Mouse (Mus musculus): Measurements from ENCODE around the gene Banp. TPM values are rescaled to one million over a fixed set of nuclear protein-coding genes. Genes with fewer than 3 reads are reported as not detected.

Banp gene
- polyA plus RNA-seq, 1 experiment from 2014 or later, result 53.4 TPM

DNA sequence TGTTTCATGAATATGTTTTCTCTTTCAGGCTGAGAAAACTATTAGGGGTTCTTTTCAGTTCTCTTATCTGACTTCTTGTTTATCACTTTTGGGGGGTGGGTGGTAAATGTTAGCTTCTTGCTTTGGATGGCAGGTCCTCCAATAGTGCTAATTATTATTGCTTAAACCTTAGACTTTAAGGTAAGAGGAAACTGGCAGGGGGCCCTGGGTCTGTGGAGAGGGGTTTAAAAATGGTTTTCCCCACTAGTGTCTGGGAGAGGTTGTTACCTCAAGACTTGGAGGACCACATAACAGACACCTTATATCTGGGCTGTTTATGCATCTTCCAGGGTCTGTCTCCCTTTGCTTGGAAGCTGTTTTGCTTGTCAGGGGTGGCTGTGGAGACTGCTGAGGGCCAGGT is 2.6 kb downstream of the Banp start:
- H3K27ac ChIP-seq (ENCODE audit: low read depth, low read length), result no peak overlapping the region
- peak overlapping the region; percentile 94 for H3K4me2 ChIP-seq
- H3K9ac ChIP-seq (ENCODE audit: low read length), result peak overlapping the region; percentile 41; the same call in 1 of the 2 replicates
- ATAC-seq (ENCODE audit: low FRiP score) (no peak), DNase-seq (ENCODE audit: low spot score, missing footprints) (peak; percentile 60)
- no peaks in the 10 kb centered on the region for H3K27me3 ChIP-seq (ENCODE audit: control insufficient read depth, insufficient read depth, low read length)
- H3K36me3 ChIP-seq (ENCODE audit: control insufficient read depth, insufficient read depth, low read length), result no peaks in the 10 kb centered on the region; the same call in none of the 2 replicates
- H3K4me1 ChIP-seq (ENCODE audit: control insufficient read depth, insufficient read depth, low read length), result peaks cover 23% of the 10 kb centered on the region
- no peak overlapping the region for H3K4me3 ChIP-seq (ENCODE audit: low read depth, low read length)
- no peaks in the 10 kb centered on the region for H3K9me3 ChIP-seq (ENCODE audit: control insufficient read depth, low read length)

DNA sequence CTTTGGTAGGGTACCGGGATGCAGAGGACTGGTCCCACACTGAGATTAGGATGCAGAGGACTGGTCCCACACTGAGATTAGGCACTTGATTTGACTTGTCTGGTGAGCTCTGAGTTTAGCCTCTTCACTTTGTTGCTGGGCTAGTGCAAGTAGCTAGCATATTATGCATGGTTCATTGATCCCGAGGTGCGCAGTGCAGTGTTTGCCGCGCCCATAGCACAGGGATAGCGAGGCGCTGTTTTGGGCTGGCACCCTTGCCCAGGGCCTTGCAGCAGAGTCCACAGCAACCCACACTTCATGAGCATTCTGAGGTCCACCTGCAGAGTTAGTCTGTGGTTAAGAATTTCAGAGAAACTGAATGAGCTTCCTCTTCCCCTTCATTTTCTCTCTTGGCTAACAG is 3.2 kb downstream of the Banp start:
- no peak overlapping the region; the same call in 1 of the 2 replicates for H3K4me2 ChIP-seq
- no peak for ATAC-seq (ENCODE audit: low FRiP score)
- no peaks in the 10 kb centered on the region for H3K9me3 ChIP-seq (ENCODE audit: control insufficient read depth, low read length)
- peaks cover 19% of the 10 kb centered on the region for H3K4me1 ChIP-seq (ENCODE audit: control insufficient read depth, insufficient read depth, low read length)
- no peak overlapping the region for H3K4me3 ChIP-seq (ENCODE audit: low read depth, low read length)
- WGBS, result 81% methylated on average over 7 of the region's 7 CpGs
- H3K27ac ChIP-seq (ENCODE audit: low read depth, low read length), result no peak overlapping the region
- H3K36me3 ChIP-seq (ENCODE audit: control insufficient read depth, insufficient read depth, low read length), result no peaks in the 10 kb centered on the region; the same call in none of the 2 replicates
- H3K9ac ChIP-seq (ENCODE audit: low read length), result 0 out of 2 replicates have a peak overlapping the region, but pooled peaks have one; percentile 41
- H3K27me3 ChIP-seq (ENCODE audit: control insufficient read depth, insufficient read depth, low read length), result no peaks in the 10 kb centered on the region
- peak; percentile 44 for DNase-seq (ENCODE audit: low spot score, missing footprints)

DNA sequence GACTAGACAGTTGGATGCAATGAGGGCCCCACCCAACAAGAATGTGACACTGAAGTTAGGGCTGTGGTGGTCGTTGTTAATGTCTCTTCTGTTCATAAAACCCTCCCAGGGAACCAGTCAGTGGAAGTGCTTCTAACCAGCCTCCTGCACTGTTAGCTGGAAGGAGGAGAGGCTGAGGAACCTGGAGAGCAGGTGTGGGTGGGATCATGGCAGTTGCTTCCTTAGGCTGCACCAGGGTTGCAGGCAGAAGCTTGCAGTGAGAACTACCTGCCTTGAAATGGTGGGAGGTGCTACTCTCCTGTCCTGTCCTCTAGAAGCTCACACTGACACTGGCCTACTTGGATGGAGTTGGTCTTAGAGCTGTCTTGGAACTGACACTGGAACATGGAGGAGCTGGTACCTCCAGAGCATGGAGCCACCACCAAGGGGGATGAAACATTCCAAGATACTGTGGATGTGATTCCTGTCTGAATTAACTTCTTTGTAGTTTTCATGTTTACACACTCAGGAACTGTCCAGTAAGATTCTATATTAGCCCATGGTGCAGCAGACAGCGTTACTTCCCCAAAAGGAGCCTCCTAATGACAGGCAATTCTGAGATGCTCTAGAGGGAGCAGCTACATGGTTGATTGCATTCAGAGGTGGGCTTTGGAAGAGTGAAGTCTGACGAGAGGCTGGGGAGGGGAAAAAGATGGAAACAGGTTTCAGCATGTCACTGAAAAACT is 4.4 kb downstream of the Banp start:
- no peaks in the 10 kb centered on the region for H3K27me3 ChIP-seq (ENCODE audit: control insufficient read depth, insufficient read depth, low read length)
- DNase-seq (ENCODE audit: low spot score, missing footprints) (no peak), ATAC-seq (ENCODE audit: low FRiP score) (no peak)
- H3K9ac ChIP-seq (ENCODE audit: low read length), result no peak overlapping the region
- no peaks in the 10 kb centered on the region for H3K9me3 ChIP-seq (ENCODE audit: control insufficient read depth, low read length)
- peaks cover 12% of the 10 kb centered on the region for H3K4me1 ChIP-seq (ENCODE audit: control insufficient read depth, insufficient read depth, low read length)
- H3K4me2 ChIP-seq, result no peak overlapping the region
- H3K36me3 ChIP-seq (ENCODE audit: control insufficient read depth, insufficient read depth, low read length), result no peaks in the 10 kb centered on the region; the same call in none of the 2 replicates
- WGBS, result 74% methylated on average over 3 of the region's 3 CpGs
- no peak overlapping the region for H3K4me3 ChIP-seq (ENCODE audit: low read depth, low read length)
- H3K27ac ChIP-seq (ENCODE audit: low read depth, low read length), result no peak overlapping the region

DNA sequence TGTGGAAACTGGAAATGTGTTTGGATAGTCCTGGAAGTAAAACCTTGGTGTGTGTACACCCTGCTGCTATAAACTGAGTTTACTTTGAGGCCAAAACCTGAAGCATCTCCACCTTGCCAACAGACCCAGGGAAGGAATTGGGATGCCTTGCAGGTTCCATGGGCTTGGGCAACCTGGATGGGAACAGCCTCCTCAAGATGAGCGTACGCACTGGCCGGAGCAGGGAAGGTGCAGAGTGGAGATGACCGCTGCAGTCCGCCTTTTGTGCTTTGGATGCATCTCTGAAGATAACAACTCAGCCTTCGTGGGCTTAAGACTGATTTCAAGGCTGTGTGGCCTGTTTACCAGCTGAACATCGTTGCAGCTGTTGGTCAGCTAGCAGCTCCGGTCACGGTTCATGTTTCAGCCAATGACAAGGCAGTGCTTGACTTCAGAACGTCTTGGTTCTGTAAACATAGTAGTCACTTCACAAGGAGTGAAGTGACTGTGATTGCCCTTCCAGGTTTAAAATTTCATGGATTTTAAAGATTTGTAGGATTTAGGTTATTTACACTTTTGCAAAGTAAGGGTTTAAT is 5.5 kb downstream of the Banp start:
- Histone ChIP-seq H3K36me3 (ENCODE audit: control insufficient read depth, insufficient read depth, low read length) (no peaks in the 10 kb centered on the region; the same call in none of the 2 replicates), H3K27me3 (ENCODE audit: control insufficient read depth, insufficient read depth, low read length) (no peaks in the 10 kb centered on the region), H3K27ac (ENCODE audit: low read depth, low read length) (no peak overlapping the region), H3K4me2 (no peak overlapping the region), H3K9me3 (ENCODE audit: control insufficient read depth, low read length) (no peaks in the 10 kb centered on the region), H3K4me1 (ENCODE audit: control insufficient read depth, insufficient read depth, low read length) (peaks cover 12% of the 10 kb centered on the region), H3K9ac (ENCODE audit: low read length) (no peak overlapping the region), H3K4me3 (ENCODE audit: low read depth, low read length) (no peak overlapping the region)
- ATAC-seq (ENCODE audit: low FRiP score) (no peak), DNase-seq (ENCODE audit: low spot score, missing footprints) (no peak)
- 91% methylated on average over 10 of the region's 10 CpGs for WGBS

DNA sequence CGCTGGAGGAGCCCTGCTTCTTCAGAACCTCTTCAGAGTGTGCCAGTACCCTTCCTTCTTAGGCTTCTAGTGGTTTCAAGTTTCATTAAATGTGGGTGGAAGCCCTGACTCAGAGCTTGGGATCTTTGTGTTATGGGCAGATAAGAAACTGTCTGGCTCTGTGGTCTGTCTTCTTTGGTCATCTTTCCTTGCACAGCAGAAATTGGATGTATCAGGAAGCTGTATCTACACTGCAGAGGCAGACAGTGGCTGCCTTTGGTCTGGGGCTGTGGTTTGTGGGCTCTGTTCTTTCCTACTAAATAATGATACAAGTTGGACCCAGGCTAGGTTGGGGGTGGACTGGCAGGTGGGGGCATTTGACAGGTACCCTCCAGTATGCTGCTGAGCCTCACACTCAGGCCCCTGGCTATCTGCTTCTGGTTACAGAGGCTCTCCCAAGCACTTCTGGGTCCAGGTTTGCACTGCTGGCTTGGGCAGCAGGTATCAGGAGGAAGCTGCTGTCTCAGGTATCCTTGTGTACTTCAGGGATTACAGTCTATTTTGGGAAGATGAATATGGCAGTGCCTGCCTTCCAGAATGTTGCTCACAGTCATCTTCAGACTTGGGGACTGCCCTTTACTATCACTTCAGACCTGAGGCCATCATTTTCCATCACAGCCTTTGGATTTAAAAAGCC is 6.4 kb downstream of the Banp start:
- no peak overlapping the region for H3K4me3 ChIP-seq (ENCODE audit: low read depth, low read length)
- WGBS, result 96% methylated on average over 1 of the region's 1 CpGs
- H3K27me3 ChIP-seq (ENCODE audit: control insufficient read depth, insufficient read depth, low read length), result no peaks in the 10 kb centered on the region
- peaks cover 12% of the 10 kb centered on the region for H3K4me1 ChIP-seq (ENCODE audit: control insufficient read depth, insufficient read depth, low read length)
- H3K9ac ChIP-seq (ENCODE audit: low read length), result no peak overlapping the region
- ATAC-seq (ENCODE audit: low FRiP score), result no peak
- H3K36me3 ChIP-seq (ENCODE audit: control insufficient read depth, insufficient read depth, low read length), result no peaks in the 10 kb centered on the region; the same call in none of the 2 replicates
- no peaks in the 10 kb centered on the region for H3K9me3 ChIP-seq (ENCODE audit: control insufficient read depth, low read length)
- peak; percentile 57 for DNase-seq (ENCODE audit: low spot score, missing footprints)
- H3K27ac ChIP-seq (ENCODE audit: low read depth, low read length), result no peak overlapping the region
- no peak overlapping the region for H3K4me2 ChIP-seq

DNA sequence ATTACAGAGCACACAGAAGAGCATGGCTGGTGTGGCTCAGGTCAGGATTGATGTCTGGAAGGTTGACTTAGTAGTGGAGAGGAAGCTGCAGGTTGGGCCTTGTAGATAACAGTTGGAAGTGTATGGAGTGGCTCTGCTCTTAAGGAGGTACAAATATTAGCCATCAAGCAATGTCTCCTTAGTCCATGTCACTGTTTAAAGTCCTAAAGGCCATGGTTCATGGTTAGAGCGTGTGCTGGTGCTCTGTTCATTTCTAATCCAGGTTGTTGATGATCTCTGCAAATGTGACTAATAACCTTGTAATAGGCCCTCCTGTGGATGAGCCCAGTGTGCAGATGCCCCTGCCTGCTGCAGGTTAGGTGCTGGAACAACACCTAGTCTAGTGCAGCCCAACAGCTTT is 8.8 kb downstream of the Banp start:
- no peak overlapping the region; the same call in 1 of the 2 replicates for H3K9ac ChIP-seq (ENCODE audit: low read length)
- H3K27ac ChIP-seq (ENCODE audit: low read depth, low read length), result no peak overlapping the region
- no peaks in the 10 kb centered on the region for H3K27me3 ChIP-seq (ENCODE audit: control insufficient read depth, insufficient read depth, low read length)
- no peak overlapping the region for H3K4me2 ChIP-seq
- WGBS, result 96% methylated on average over 1 of the region's 1 CpGs
- no peaks in the 10 kb centered on the region for H3K9me3 ChIP-seq (ENCODE audit: control insufficient read depth, low read length)
- no peaks in the 10 kb centered on the region for H3K4me1 ChIP-seq (ENCODE audit: control insufficient read depth, insufficient read depth, low read length)
- H3K36me3 ChIP-seq (ENCODE audit: control insufficient read depth, insufficient read depth, low read length), result no peaks in the 10 kb centered on the region; the same call in none of the 2 replicates
- DNase-seq (ENCODE audit: low spot score, missing footprints), result no peak
- no peak overlapping the region for H3K4me3 ChIP-seq (ENCODE audit: low read depth, low read length)
- ATAC-seq (ENCODE audit: low FRiP score), result no peak

DNA sequence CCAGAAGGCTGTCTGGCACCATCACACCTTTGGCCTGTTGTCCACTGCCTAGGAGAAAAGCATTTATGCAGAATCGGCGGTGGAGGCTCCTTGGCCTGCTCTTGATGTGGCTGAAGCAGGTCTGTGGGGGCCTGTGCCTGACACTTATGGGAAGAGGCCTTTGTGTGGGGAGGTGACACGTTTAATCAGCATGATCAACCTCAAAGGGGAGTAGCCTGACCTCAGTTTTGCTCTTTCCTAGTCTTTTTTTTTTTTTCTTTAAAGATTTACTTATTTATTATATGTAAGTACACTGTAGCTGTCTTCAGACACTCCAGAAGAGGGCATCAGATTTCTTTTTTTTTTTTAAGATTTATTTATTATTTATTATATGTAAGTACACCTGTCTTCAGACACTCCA is 13.3 kb downstream of the Banp start:
- Histone ChIP-seq H3K9ac (ENCODE audit: low read length) (no peak overlapping the region), H3K4me2 (no peak overlapping the region), H3K4me1 (ENCODE audit: control insufficient read depth, insufficient read depth, low read length) (peaks cover 15% of the 10 kb centered on the region), H3K27ac (ENCODE audit: low read depth, low read length) (no peak overlapping the region), H3K4me3 (ENCODE audit: low read depth, low read length) (no peak overlapping the region), H3K9me3 (ENCODE audit: control insufficient read depth, low read length) (no peaks in the 10 kb centered on the region), H3K27me3 (ENCODE audit: control insufficient read depth, insufficient read depth, low read length) (no peaks in the 10 kb centered on the region), H3K36me3 (ENCODE audit: control insufficient read depth, insufficient read depth, low read length) (no peaks in the 10 kb centered on the region)
- no peak for ATAC-seq (ENCODE audit: low FRiP score)
- no peak for DNase-seq (ENCODE audit: low spot score, missing footprints)
- WGBS, result 85% methylated on average over 3 of the region's 3 CpGs

DNA sequence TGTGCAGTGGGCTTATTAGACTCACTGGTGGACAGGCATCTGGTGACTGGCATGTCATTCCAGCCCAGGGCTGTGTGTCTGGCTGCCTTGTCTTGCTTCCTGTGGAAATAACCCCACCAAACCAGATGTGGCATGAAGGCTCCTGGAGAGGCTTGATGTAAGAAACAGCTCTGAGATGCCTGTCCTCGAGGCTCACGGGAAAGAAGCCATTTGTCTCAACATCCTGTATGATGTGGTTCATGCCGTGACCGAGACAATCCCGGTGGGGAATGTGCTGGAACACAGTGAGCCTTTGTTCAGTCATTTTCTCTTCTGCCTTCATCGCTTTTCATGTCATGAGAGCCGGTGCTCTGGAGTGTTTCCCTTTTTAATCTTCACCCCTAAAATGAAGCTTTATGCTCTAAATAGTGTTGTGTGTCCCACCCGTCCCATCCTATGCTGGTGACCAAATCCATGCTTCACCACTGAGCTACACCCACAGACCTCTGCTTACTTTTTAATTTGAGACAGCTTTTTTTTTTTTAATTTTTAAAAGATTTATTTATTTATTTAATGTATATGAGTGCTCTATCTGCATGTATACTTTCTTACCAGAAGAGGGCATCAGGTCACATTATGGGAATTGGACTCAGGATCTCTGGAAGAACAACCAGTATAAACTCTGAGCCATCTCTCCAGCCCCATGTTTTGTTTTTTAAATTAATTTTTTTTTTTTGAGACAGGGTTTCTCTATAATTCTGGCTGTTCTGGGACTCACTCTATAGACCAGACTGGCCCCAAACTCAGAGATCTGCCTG is 15.4 kb downstream of the Banp start:
- Histone ChIP-seq H3K4me2 (no peak overlapping the region), H3K27me3 (ENCODE audit: control insufficient read depth, insufficient read depth, low read length) (no peaks in the 10 kb centered on the region), H3K9me3 (ENCODE audit: control insufficient read depth, low read length) (no peaks in the 10 kb centered on the region), H3K4me1 (ENCODE audit: control insufficient read depth, insufficient read depth, low read length) (peaks cover 17% of the 10 kb centered on the region), H3K27ac (ENCODE audit: low read depth, low read length) (no peak overlapping the region), H3K36me3 (ENCODE audit: control insufficient read depth, insufficient read depth, low read length) (no peaks in the 10 kb centered on the region), H3K4me3 (ENCODE audit: low read depth, low read length) (no peak overlapping the region), H3K9ac (ENCODE audit: low read length) (no peak overlapping the region)
- ATAC-seq (ENCODE audit: low FRiP score) (no peak), DNase-seq (ENCODE audit: low spot score, missing footprints) (no peak)
- WGBS, result 91% methylated on average over 8 of the region's 8 CpGs
